Mouse (Mus musculus) C2C12 (cell line): ENCODE measurements around the gene Git2. TPM values are rescaled to one million over a fixed set of nuclear protein-coding genes. Genes with fewer than 3 reads are reported as not detected.
A peak's percentile ranks its signal among the peaks of the same experiment; 100 is the strongest.

ENCODE experiments used
- H3K27me3 ChIP-seq: one replicate; pipeline ENCODE4 v1.6.1; 2011; ENCODE audit not compliant: control insufficient read depth, insufficient read depth, insufficient read length
- H3K36me3 ChIP-seq: one replicate; pipeline ENCODE4 v1.6.1; 2011; ENCODE audit not compliant: control insufficient read depth, insufficient read depth
- H3K4me3 ChIP-seq: one replicate; pipeline ENCODE4 v1.5.1; 2011; ENCODE audit warnings: mild to moderate bottlenecking, control low read depth; ENCODE audit not compliant: poor library complexity, insufficient read depth, severe bottlenecking
- H3K79me2 ChIP-seq: one replicate; pipeline ENCODE4 v1.6.1; 2011; ENCODE audit not compliant: control insufficient read depth, insufficient read depth
- H3K79me3 ChIP-seq: one replicate; pipeline ENCODE4 v1.6.1; 2011; ENCODE audit warnings: low read depth, control low read depth
- H3ac ChIP-seq: one replicate; pipeline ENCODE3; 2011; ENCODE audit warnings: low read depth; ENCODE audit not compliant: control insufficient read depth, insufficient read length
- CEBPB ChIP-seq: IDR thresholded peaks from one replicate; pipeline ENCODE4 v1.6.1; 2011; ENCODE audit warnings: low read depth, mild to moderate bottlenecking, control low read depth, moderate library complexity
- CTCF ChIP-seq: IDR thresholded peaks from one replicate; pipeline ENCODE4 v1.5.1; 2011; ENCODE audit not compliant: control insufficient read depth, insufficient read depth, insufficient read length
- FOSL1 ChIP-seq: IDR thresholded peaks from one replicate; pipeline ENCODE4 v1.8.0; 2011; ENCODE audit warnings: mild to moderate bottlenecking, low read length; ENCODE audit not compliant: poor library complexity, insufficient read depth, severe bottlenecking
- MAX ChIP-seq: IDR thresholded peaks from one replicate; pipeline ENCODE4 v1.6.1; 2011; ENCODE audit warnings: mild to moderate bottlenecking, control low read depth
- MYOD1 ChIP-seq: IDR thresholded peaks from one replicate; pipeline ENCODE4 v1.6.1; 2011; ENCODE audit warnings: low read depth; ENCODE audit not compliant: control insufficient read depth, insufficient read length
- MYOG ChIP-seq: IDR thresholded peaks from one replicate; pipeline ENCODE4 v1.6.1; 2011; ENCODE audit not compliant: control insufficient read depth, insufficient read length; ENCODE audit errors: extremely low read depth
- USF1 ChIP-seq: IDR thresholded peaks from one replicate; pipeline ENCODE4 v1.6.1; 2011; ENCODE audit warnings: low read depth, mild to moderate bottlenecking, control low read depth, moderate library complexity
- polyA plus RNA-seq: library from polyadenylated mRNA; unstranded; fragments of >200 nt; fragmentation: generic; extraction: Trizol; gene quantifications from one replicate; pipeline ENCODE4 v1.2.1, GENCODE M21; 2012; ENCODE audit warnings: missing spikeins

Gene Git2
- polyA plus RNA-seq, 1 experiment = 19.5 TPM

- H3K79me3 ChIP-seq = no peaks in the 10 kb centered on the region
- H3K27me3 ChIP-seq = no peaks in the 10 kb centered on the region
- H3K4me3 ChIP-seq = no peak overlapping the region
- TF ChIP-seq MYOD1 = no peak
- no peak for TF ChIP-seq CTCF
- TF ChIP-seq MYOG = no peak
- no peak for TF ChIP-seq FOSL1
- TF ChIP-seq CEBPB = no peak
- H3K79me2 ChIP-seq = no peaks in the 10 kb centered on the region
- H3K36me3 ChIP-seq = peaks cover 27% of the 10 kb centered on the region
- no peak overlapping the region for H3ac ChIP-seq
Measured at GRCm38 (mm10) chr5:114801841-114802240, 26.5 kb upstream of the Git2 start.

GRCm38 (mm10) chr5:114801049-114801448 is 25.7 kb upstream of the Git2 start:
- Histone ChIP-seq H3K36me3 (peaks cover 27% of the 10 kb centered on the region), H3ac (no peak overlapping the region), H3K79me2 (no peaks in the 10 kb centered on the region), H3K27me3 (no peaks in the 10 kb centered on the region), H3K79me3 (no peaks in the 10 kb centered on the region), H3K4me3 (no peak overlapping the region)
- TF ChIP-seq MYOD1 = no peak
- no peak for TF ChIP-seq CTCF
- no peak for TF ChIP-seq FOSL1
- TF ChIP-seq MYOG = no peak
- no peak for TF ChIP-seq CEBPB
- TF ChIP-seq USF1 = no peak
- TF ChIP-seq MAX = no peak

GRCm38 (mm10) chr5:114799848-114800247 is 24.5 kb upstream of the Git2 start:
- TF ChIP-seq MYOG (no peak), CTCF (no peak), MAX (no peak)
- peaks cover 26% of the 10 kb centered on the region for H3K36me3 ChIP-seq
- H3K79me2 ChIP-seq = no peaks in the 10 kb centered on the region
- no peak overlapping the region for H3ac ChIP-seq
- no peak overlapping the region for H3K4me3 ChIP-seq
- no peaks in the 10 kb centered on the region for H3K27me3 ChIP-seq
- no peaks in the 10 kb centered on the region for H3K79me3 ChIP-seq

- no peaks in the 10 kb centered on the region for H3K79me2 ChIP-seq
- peaks cover 10% of the 10 kb centered on the region for H3K36me3 ChIP-seq
- no peaks in the 10 kb centered on the region for H3K27me3 ChIP-seq
- no peak for TF ChIP-seq MYOD1
- TF ChIP-seq MAX = no peak
- no peak for TF ChIP-seq FOSL1
- TF ChIP-seq CEBPB = no peak
- TF ChIP-seq USF1 = no peak
- no peak for TF ChIP-seq MYOG
- TF ChIP-seq CTCF = no peak
- H3K4me3 ChIP-seq = no peak overlapping the region
- H3K79me3 ChIP-seq = no peaks in the 10 kb centered on the region
- H3ac ChIP-seq = no peak overlapping the region
Measured at GRCm38 (mm10) chr5:114797253-114797652, 21.9 kb upstream of the Git2 start.

GRCm38 (mm10) chr5:114796299-114797012 is 21.1 kb upstream of the Git2 start:
- Histone ChIP-seq H3K79me3 (no peaks in the 10 kb centered on the region), H3ac (no peak overlapping the region), H3K27me3 (no peaks in the 10 kb centered on the region), H3K79me2 (no peaks in the 10 kb centered on the region), H3K4me3 (no peak overlapping the region), H3K36me3 (peaks cover 18% of the 10 kb centered on the region)
- no peak for TF ChIP-seq MYOG
- TF ChIP-seq MYOD1 = peak; percentile 95
- no peak for TF ChIP-seq CTCF

GRCm38 (mm10) chr5:114795653-114796052 is 20.3 kb upstream of the Git2 start:
- Histone ChIP-seq H3K79me3 (no peaks in the 10 kb centered on the region), H3K4me3 (no peak overlapping the region), H3K79me2 (no peaks in the 10 kb centered on the region), H3K36me3 (peaks cover 22% of the 10 kb centered on the region), H3ac (no peak overlapping the region), H3K27me3 (no peaks in the 10 kb centered on the region)
- TF ChIP-seq MYOD1 = no peak
- no peak for TF ChIP-seq MAX
- no peak for TF ChIP-seq CEBPB
